13 mouse cellular contexts compared by ENCODE assay signal in the genomic region with DNA sequence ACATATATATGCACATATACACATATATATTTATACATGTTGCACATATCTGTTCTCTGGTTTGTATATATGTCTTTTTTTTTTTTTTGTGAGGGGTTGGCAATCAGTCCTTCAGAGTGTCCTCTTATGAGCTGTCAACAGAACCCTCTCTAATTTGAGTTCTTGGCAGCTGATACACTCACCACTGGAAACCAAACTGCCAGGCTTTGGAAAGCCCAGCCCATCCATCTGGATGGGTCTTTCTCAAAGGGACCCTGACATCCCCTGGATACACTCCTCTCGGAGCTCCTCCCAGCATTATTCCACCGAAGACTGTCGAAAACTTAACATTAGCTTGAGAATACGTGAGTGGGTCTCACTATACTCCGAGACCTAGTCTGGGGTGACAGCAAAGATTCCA.
DNase-seq lines count a peak whose midpoint lies in the region; ATAC-seq and TF ChIP-seq lines count a peak whose summit lies in the region.
"Had no signal": no experiment of that assay in that cellular context is flagged by ENCODE, and none has a peak within 500 bp of the region (broad histone marks: within the 10 kb centered on the region; RNA-seq: fewer than 3 reads in every experiment).

No protein-coding gene starts in this region.

- WGBS in embryonic facial prominence, embryonic 12.5 days: 61% methylated on average over 5 of the region's 5 CpGs
- WGBS in hindbrain, embryonic 16.5 days: 52% methylated on average over 5 of the region's 5 CpGs

- no peaks in the 10 kb centered on the region for H3K27me3 ChIP-seq in embryonic facial prominence, embryonic 12.5 days
- no peaks in the 10 kb centered on the region for H3K27me3 ChIP-seq in hindbrain, embryonic 16.5 days (replicated peaks; ENCODE audit: control insufficient read depth, insufficient read depth, low read length)

- no peak for TF ChIP-seq CTCF in layer of hippocampus, adult 2 months (conservative IDR thresholded peaks at IDR 0.05)

- peaks cover 25% of the 10 kb centered on the region for H3K4me1 ChIP-seq in embryonic facial prominence, embryonic 12.5 days
- peaks cover 4% of the 10 kb centered on the region for H3K4me1 ChIP-seq in hindbrain, embryonic 16.5 days (ENCODE audit: control insufficient read depth, insufficient read depth, low read depth, low read length)

- no peak for DNase-seq in layer of hippocampus, adult 2 months (ENCODE audit: low spot score in 2 of 2)
- no peak for DNase-seq in layer of hippocampus, postnatal 36 days
- peak; percentile 34 for DNase-seq in NIH3T3 (ENCODE audit: low read depth)
- no peak for DNase-seq in layer of hippocampus, adult 8-10 months (ENCODE audit: low spot score in 2 of 2)
- DNase-seq: cerebellum, adult 2 months; forebrain, postnatal 0 days; gastrocnemius, postnatal 36 days; kidney, adult 18-20 months; right cerebral cortex, postnatal 4 days had no signal

- peak overlapping the region; percentile 15; the same call in 1 of the 2 replicates for H3K4me2 ChIP-seq in embryonic facial prominence, embryonic 12.5 days (replicated peaks)
- peak overlapping the region; percentile 21; the same call in 1 of the 2 replicates for H3K4me2 ChIP-seq in hindbrain, embryonic 16.5 days (ENCODE audit: low read length)

- ATAC-seq in embryonic facial prominence, embryonic 12.5 days (ENCODE audit: insufficient number of reproducible peaks, insufficient read depth, low FRiP score, low TSS enrichment): no peak
- peak; percentile 81 for ATAC-seq in hindbrain, embryonic 16.5 days
- ATAC-seq in inflammation-experienced regulatory T-cells, adult 6 months: no peak

- H3K4me3 ChIP-seq in layer of hippocampus, adult 2 months: no peak overlapping the region
- no peak overlapping the region for H3K4me3 ChIP-seq in embryonic facial prominence, embryonic 12.5 days
- no peak overlapping the region for H3K4me3 ChIP-seq in hindbrain, embryonic 16.5 days (ENCODE audit: low read length)

- no peaks in the 10 kb centered on the region for H3K36me3 ChIP-seq in embryonic facial prominence, embryonic 12.5 days
- no peaks in the 10 kb centered on the region for H3K36me3 ChIP-seq in hindbrain, embryonic 16.5 days (ENCODE audit: control insufficient read depth, insufficient read depth, low read length)

- no peaks in the 10 kb centered on the region for H3K9me3 ChIP-seq in embryonic facial prominence, embryonic 12.5 days
- no peaks in the 10 kb centered on the region for H3K9me3 ChIP-seq in hindbrain, embryonic 16.5 days (ENCODE audit: control insufficient read depth, low read length)

- H3K9ac ChIP-seq in embryonic facial prominence, embryonic 12.5 days: no peak overlapping the region
- H3K9ac ChIP-seq in hindbrain, embryonic 16.5 days (ENCODE audit: low read depth, low read length): no peak overlapping the region
- H3K9ac ChIP-seq: forebrain, postnatal 0 days had no signal

- peak overlapping the region; percentile 63 for H3K27ac ChIP-seq in layer of hippocampus, adult 2 months
- H3K27ac ChIP-seq in embryonic facial prominence, embryonic 12.5 days: peak overlapping the region; percentile 65
- peak overlapping the region; percentile 51; the same call in 1 of the 2 replicates for H3K27ac ChIP-seq in hindbrain, embryonic 16.5 days (ENCODE audit: low read depth, low read length)
- H3K27ac ChIP-seq: macrophage had no signal
